Mouse (Mus musculus) retina, postnatal 7 days (tissue): ENCODE results near the gene Swt1.

Experiments used
- DNase-seq: peaks from one replicate; pipeline ENCODE4 v3.0.0-alpha.2; 2012; ENCODE audit warnings: low read depth, low spot score

Swt1 gene

GRCm38 (mm10) chr1:151319267-151319666 lies 109.0 kb downstream of the Swt1 start:
- DNase-seq, result no peak
